Mouse (Mus musculus) left cerebral cortex, postnatal 36 days (tissue): ENCODE measurements at regions not wholly inside any gene's neighbourhood (a gene's known extent, or its start where the extent isn't known, plus 50 kb on each side); places are given as distances from the start of the nearest gene placed in this dataset.

ENCODE experiments used
- DNase-seq, 2 experiments: peaks; one replicate each; pipeline ENCODE4 v3.0.0; 2021 to 2022; ENCODE audit warnings: low spot score in 2 of 2, mixed read lengths in 1 of 2
- intact Hi-C: fragments of 180-260 bp; cut with DNase I; formaldehyde crosslinking; loops from one replicate; pipeline ENCODE4 v1.15.1; 2025

GRCm38 (mm10) chr4:125439856-125440255 lies 50.6 kb upstream of the Grik3 start:
- DNase-seq = no peak
- intact Hi-C loops = no loop called here

DNA sequence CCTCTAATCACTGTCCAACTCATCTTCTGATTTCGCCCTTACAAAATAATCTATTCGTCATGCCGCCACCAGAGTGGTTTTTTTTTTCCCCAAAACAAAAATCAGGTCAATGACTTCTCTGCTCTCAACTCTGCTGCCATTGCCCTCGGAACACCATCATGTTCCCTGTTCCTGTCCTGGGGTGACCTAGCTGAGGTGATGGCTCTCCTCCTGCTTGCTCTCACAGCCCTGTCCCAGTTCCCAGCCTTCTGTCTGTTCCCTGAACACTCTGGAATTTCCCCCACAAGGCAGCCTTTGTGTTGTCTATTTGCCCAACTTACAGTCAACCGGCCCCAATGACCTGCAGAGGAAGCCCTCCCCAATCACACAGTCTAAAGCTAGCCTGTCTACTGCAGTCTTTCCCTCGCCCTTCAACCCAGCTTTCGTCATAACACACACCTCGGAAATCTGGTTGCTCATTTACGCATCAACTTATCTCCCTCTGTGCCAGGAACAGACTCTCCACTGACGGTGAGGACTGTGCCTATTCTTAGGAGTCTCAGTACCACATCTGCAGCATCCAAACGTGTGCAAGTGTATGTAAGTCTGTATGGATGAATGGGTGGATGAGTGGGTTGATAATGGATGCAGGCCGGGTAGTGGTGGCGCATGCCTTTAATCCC lies 53.2 kb upstream of the Grik3 start:
- DNase-seq = no peak
- intact Hi-C loops = no loop called here

DNA sequence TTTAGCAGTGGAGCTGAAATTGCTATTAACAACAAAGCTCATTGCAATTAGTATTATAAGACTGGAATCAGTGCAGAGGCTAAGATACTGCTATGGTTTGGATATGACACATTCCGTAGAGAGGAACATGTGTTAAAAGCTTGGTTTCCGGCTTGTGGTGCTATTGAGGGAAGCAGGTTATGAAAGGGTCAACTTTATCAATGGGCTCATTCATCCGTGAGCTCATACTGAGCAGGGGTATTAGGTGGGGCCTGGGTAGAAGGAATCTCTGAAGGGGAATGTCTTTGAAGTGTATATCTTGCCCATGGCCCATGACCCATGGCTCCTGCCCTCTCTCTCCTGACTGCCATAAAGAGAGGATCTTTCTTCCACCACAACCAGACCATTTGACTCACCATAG lies 57.0 kb upstream of the Grik3 start:
- no peak for DNase-seq
- intact Hi-C loops = no loop called here

DNA sequence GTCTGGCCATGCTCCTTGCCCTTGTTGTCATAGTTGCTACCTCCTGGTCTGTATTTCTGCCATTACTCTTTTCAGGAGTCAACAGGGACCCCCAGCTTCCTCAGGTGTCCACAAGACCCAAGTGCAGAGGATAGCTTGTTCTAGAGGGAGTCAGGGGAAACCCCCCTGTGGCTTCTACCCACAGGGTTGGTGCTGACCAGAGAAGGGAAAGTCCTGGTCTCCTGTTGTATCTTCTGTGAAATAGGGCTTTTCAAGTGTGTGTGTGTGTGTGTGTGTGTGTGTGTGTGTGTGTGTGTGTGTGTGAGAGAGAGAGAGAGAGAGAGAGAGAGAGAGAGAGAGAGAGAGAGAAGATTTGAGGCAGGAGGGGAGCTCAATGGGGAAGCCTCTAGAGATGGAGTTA lies 58.9 kb upstream of the Grik3 start:
- intact Hi-C loops = no loop called here
- DNase-seq = no peak

DNA sequence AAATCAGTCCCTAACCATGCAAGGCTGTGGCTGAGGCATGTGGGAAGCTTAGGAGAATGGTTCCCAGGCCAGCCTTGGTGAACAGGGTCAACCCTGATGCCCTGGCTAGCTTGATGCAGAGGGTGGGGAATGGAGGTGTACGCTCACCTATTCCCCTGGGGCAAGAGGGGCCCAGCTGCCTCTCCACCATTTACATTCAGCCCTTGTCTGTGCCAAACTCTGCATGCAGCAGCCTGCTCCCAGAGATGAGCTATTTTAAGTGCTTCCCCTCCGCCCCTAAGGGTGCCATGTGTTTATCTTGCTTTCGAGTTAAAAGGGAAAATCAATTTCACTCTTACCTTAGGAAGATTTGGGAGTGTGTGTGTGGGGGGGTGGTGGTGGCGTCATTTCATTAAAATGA lies 59.7 kb upstream of the Grik3 start:
- intact Hi-C loops = no loop called here
- no peak for DNase-seq

DNA sequence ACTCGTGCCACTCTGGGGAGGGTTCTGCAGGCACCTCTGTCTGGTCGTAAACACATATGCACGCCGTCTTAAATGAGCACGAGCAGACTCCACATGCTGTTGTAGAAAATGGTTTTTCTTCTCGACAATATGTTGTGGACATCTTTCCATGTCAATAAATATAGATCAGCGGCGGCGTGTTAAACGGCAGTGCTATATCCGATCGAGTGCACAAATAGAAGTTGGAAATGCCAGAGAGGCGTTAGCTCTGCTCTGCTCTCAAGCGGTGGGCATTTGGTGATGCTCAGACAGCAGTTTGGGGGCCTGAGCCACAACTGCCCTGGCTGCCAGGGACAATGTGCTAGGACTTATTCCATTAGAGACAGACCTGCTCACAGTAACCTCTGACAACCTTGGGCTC lies 61.8 kb upstream of the Grik3 start:
- intact Hi-C loops = no loop called here
- DNase-seq = peak; percentile 10 to 14

- intact Hi-C loops = no loop called here
- DNase-seq = no peak
These were observed 69.8 kb upstream of the Grik3 start for GRCm38 (mm10) chr4:125420561-125421241.

DNA sequence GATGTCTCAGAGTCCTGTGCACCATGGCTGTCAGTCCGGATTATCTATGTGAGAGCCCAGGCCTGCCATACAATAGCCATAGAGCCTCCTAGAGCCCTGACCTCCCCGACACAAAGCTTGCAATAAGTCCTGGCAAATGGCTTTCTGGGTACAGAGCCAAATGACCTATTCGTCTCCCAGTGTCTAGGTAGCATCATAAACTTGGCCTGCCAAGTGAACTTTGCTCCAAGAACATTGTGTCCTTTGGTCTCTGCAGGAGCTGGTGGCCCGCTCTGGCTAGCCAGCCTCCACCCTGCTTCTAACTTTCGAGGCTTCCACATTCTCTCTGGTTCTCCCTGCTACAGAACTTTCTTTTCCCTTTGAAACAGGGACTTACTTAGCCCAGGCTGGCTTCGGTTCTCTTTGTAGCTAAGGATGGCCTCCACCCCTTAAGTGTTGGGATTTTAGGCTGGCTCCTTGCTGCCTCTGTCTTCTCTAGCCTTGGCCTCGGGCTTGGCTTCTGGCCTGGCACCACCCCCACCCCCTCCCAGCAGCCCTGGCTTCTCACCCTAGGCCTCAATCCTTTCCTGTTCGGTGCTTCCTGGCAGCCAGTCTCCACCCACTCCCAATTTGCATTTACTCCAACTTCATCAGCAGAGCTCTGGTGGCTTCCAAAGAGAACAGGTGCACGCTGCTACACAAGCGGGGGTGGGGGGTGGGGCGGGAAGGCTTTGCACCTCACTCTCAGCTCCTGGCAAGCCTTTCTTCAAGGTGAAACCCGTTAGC lies 70.8 kb upstream of the Grik3 start:
- intact Hi-C loops = no loop called here
- DNase-seq = no peak

GRCm38 (mm10) chr4:125415308-125415707 lies 75.2 kb upstream of the Grik3 start:
- intact Hi-C loops = no loop called here
- no peak for DNase-seq

DNA sequence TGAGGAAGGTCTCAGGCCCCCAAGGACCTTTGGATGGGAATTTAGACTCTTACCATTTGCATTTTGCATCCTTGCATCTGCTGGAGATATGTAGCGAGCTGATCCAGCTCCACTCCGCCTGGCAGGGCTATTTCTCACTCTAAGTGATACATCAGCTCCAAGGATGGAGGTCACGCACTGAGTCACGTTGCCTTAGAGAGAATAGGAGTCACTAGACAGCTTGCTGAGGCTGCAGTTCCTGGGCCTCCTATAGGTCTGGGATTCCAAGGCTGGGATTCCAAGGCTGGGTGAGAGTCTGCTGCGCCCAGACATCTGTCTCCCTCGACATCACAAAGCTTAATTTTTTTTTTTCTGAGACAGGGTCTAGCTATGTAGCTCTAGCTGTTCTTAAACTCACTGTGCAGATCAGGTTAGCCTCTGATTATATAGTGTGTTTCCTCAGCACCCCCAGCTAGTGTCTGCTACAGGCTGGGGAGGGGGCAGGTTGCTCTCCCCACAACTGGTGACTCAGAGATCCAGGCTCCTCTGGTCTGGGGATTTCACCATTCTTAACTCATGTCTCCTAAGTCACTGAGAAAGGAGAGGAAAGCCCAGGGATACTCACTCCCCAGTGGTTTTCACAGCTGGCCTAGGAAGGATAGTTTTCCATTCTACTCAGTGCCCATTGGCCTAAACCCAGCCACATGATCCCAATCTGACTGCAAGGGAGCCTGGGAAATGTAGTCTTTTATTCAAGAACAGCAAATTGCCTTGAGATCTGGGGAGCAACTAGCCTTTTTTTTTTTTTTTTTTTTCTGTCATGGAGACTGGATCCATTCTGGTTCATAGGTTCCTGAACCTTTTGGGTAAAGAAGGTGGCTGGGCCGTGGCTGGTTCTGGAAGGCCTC lies 76.4 kb upstream of the Grik3 start:
- DNase-seq = no peak
- intact Hi-C loops = no loop called here

- DNase-seq = no peak
- intact Hi-C loops = no loop called here
These were observed 79.6 kb upstream of the Grik3 start for GRCm38 (mm10) chr4:125410736-125411441.

- intact Hi-C loops = loop anchor here (5.0 kb wide), 2 partner anchors 82 to 97 kb away; no protein-coding TSS in a partner anchor
- DNase-seq = peak in 1 of 2 experiments; percentile 13
These were observed 91.0 kb upstream of the Grik3 start for GRCm38 (mm10) chr4:125399376-125400112.

DNA sequence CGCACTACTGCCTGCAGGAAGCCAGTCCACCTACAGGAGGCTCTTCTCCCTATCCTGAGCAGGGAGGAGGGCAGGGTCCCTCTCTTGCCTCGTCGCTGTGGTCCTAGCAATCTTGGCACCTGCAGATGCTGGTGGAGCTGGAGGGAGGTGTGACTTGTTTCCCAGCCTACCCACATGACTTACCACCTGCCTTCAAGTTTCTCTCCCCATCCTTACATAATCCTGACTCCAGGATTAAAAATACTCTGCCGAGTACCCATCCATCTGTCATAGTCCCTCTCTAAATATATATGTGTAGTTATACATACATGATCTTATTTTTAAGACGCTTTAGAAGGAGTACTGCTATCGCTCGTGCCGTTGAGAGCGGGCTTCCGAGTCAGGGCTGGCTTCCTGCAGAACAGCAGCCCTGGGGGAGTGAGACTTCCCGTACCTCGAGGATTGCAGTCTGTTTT lies 93.5 kb upstream of the Grik3 start:
- DNase-seq = peak; percentile 80 to 86
- intact Hi-C loops = loop anchor here (5.0 kb wide), 2 partner anchors 80 to 95 kb away; no protein-coding TSS in a partner anchor

DNA sequence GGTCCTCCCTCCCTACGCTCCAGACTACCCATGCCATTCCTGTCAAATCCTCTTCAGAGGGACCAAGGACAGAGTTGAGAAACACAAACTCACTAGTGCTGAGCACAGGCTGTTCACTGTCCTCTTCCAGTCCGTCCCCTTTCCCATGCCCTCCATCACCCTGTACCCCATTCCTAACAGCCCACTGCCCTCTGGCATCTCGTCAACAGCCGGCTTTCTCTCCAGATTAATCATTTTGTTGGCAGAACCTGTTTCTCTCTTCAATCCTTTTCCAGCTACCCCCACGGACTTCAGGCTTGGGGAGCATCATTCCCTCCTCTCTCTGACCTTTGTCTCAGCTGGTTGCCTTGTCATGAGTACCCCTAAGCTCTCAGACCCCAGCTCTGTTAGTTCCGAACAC lies 99.2 kb upstream of the Grik3 start:
- intact Hi-C loops = no loop called here
- no peak for DNase-seq

- no peak for DNase-seq
- intact Hi-C loops = no loop called here
These were observed 104.7 kb upstream of the Grik3 start for GRCm38 (mm10) chr4:125385811-125386210.

DNA sequence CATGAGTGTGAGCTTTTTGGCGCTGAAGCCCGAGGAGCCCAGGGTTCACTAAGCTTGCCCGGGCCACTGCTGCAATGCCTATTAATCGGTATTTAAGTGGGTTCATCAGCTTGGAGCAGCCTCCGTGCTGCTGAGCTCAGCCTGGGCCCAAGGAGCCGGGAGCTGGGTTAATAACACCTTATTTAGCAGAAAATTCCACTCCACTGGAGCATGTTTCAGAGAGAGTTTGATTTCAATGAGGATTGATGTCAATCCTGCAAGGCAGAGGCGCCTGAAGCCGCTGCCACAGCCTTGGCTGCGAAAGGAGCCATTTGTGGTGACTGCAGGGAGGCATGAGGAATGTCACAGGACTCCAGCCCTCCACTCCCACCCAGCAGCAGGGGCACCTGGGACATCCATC lies 126.5 kb upstream of the Grik3 start:
- intact Hi-C loops = no loop called here
- no peak for DNase-seq

DNA sequence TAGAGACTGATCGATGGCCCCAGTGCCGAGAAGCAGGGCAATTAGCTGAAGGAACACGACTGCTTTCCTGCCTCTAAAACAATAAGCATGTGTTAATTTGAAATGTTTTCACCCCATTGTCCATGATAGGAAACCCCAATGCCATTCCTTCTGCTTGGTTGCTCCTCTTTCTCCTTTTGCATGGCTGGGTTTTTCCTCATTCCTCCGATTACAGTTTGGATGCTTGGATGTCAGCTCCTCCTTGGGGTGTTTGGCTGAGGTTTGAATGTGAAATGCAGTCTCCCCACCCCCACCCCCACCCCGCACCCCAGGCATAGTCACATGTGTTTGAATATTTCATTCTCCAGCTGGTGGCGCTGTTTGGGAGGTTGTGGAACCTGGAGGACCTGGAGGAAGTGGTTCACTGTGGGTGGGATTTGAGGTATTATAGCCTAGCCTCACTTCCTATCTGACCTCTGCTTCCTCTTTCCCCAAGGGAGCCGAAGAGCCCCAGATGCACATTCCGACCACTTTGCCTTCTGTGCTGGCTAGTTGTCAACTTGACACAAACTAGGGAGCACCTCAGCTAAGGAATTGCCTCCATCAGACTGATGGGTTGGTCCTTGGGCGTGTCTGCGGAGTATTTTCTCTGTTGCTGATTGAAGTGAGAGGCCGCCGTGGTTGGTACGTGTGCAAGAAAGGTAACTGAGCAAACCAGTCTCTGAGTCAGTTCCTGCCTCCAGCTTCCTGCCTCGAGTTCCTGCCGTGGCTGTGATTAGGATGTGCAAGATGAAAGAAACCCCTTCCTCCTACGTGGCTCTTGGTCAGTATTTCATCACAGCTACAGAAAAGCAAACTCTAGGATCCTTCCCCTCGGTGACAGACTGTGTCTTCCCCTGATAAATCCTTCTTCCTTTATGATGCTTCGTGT lies 128.6 kb upstream of the Grik3 start:
- no peak for DNase-seq
- intact Hi-C loops = no loop called here
